Mouse (Mus musculus): Measurements from ENCODE around the gene Slc25a5. TPM values are rescaled to one million over a fixed set of nuclear protein-coding genes. Genes with fewer than 3 reads are reported as not detected.

Gene Slc25a5
- polyA plus RNA-seq, 1 experiment from 2014 or later = 1,122 TPM

DNA sequence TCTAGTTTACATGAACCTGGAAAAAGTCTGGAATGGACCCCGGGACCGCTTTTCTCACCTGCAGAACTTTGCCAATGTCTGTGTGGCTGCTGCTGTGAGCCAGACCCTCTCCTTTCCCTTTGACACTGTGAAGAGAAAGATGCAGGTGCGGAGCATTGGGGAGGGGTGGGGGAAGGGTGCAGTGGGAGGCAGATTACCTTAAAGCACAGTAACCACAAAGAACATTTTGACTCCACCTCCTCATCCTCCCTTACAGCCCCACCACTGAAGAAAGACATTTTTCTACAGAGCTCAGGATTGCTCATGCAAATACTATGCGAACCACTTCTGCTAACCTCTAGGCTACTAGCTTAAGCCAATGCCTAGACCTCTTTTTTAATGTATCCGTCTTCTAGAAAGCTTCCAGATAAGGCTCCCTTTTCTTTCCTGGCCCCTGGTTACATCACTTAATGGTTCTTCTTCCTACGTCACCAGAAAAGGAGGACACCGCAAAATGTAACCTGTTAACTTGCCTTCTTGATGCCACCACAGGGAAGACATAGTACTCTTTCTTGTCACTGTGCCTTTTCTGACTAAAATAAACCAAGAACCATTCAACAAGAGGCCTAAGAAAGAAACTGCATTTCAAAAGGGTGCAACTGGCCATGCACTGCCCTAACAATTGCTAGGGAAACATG, 37.5 kb upstream of the Slc25a5 start:
- WGBS = 71% methylated on average over 7 of the region's 7 CpGs
- Histone ChIP-seq H3K9ac (ENCODE audit: low read length) (no peak overlapping the region), H3K36me3 (ENCODE audit: control insufficient read depth, insufficient read depth, low read length) (no peaks in the 10 kb centered on the region), H3K27me3 (ENCODE audit: control insufficient read depth, insufficient read depth, low read length) (no peaks in the 10 kb centered on the region), H3K4me2 (replicated peaks; ENCODE audit: low read depth) (no peak overlapping the region), H3K4me3 (ENCODE audit: low read depth, low read length) (no peak overlapping the region), H3K9me3 (ENCODE audit: control insufficient read depth, low read length) (no peaks in the 10 kb centered on the region), H3K4me1 (replicated peaks; ENCODE audit: control insufficient read depth, insufficient read depth) (no peaks in the 10 kb centered on the region), H3K27ac (replicated peaks) (no peak overlapping the region)
- no peak for DNase-seq (ENCODE audit: low spot score)
- no peak for ATAC-seq (ENCODE audit: low FRiP score, low TSS enrichment)
- TF ChIP-seq EP300 (optimal IDR thresholded peaks at IDR 0.05) (no peak), CTCF (IDR thresholded peaks at IDR 0.05; ENCODE audit: low read depth) (no peak)

DNA sequence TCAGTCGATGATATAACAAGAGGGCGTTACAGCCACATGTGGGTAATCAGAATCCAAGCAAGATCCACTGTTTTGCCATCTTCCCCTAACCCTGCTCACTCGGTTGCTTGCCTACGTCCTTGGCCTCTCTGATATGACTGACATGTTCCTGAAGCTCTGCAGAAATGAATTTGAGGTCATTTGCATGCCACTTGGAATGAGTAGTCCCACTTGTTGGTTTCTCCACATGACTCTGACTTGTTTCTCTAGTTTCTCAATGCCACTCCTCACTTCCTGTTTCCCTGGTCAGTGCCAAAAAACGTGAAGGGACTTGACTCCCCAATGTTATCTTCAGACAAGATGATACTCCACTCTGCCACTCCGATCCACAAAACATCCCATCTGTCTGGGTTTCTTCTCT, 36.9 kb upstream of the Slc25a5 start:
- H3K9me3 ChIP-seq (ENCODE audit: control insufficient read depth, low read length) = no peaks in the 10 kb centered on the region
- TF ChIP-seq CTCF (IDR thresholded peaks at IDR 0.05; ENCODE audit: low read depth) = no peak
- TF ChIP-seq EP300 (optimal IDR thresholded peaks at IDR 0.05) = no peak
- H3K36me3 ChIP-seq (ENCODE audit: control insufficient read depth, insufficient read depth, low read length) = no peaks in the 10 kb centered on the region
- H3K4me3 ChIP-seq (ENCODE audit: low read depth, low read length) = no peak overlapping the region
- ATAC-seq (ENCODE audit: low FRiP score, low TSS enrichment) (no peak), DNase-seq (ENCODE audit: low spot score) (no peak)
- H3K9ac ChIP-seq (ENCODE audit: low read length) = no peak overlapping the region
- no peak overlapping the region for H3K4me2 ChIP-seq (replicated peaks; ENCODE audit: low read depth)
- 60% methylated on average over 6 of the region's 6 CpGs for WGBS
- H3K4me1 ChIP-seq (replicated peaks; ENCODE audit: control insufficient read depth, insufficient read depth) = no peaks in the 10 kb centered on the region
- H3K27ac ChIP-seq (replicated peaks) = no peak overlapping the region
- no peaks in the 10 kb centered on the region for H3K27me3 ChIP-seq (ENCODE audit: control insufficient read depth, insufficient read depth, low read length)

- TF ChIP-seq CTCF (IDR thresholded peaks at IDR 0.05; ENCODE audit: low read depth) = peak; percentile 82
- TF ChIP-seq EP300 (optimal IDR thresholded peaks at IDR 0.05) = no peak
- Histone ChIP-seq H3K4me2 (replicated peaks; ENCODE audit: low read depth) (no peak overlapping the region), H3K27ac (replicated peaks) (no peak overlapping the region), H3K4me3 (ENCODE audit: low read depth, low read length) (no peak overlapping the region), H3K9ac (ENCODE audit: low read length) (no peak overlapping the region), H3K9me3 (ENCODE audit: control insufficient read depth, low read length) (no peaks in the 10 kb centered on the region), H3K27me3 (ENCODE audit: control insufficient read depth, insufficient read depth, low read length) (no peaks in the 10 kb centered on the region), H3K36me3 (ENCODE audit: control insufficient read depth, insufficient read depth, low read length) (no peaks in the 10 kb centered on the region), H3K4me1 (replicated peaks; ENCODE audit: control insufficient read depth, insufficient read depth) (no peaks in the 10 kb centered on the region)
- WGBS = 61% methylated on average over 6 of the region's 6 CpGs
- DNase-seq (ENCODE audit: low spot score) = peak; percentile 32
- ATAC-seq (ENCODE audit: low FRiP score, low TSS enrichment) = no peak
Measured at GRCm38 (mm10) chrX:36760946-36761635, 34.4 kb upstream of the Slc25a5 start.

- Histone ChIP-seq H3K4me2 (replicated peaks; ENCODE audit: low read depth) (no peak overlapping the region), H3K27me3 (ENCODE audit: control insufficient read depth, insufficient read depth, low read length) (no peaks in the 10 kb centered on the region), H3K27ac (replicated peaks) (no peak overlapping the region), H3K9me3 (ENCODE audit: control insufficient read depth, low read length) (no peaks in the 10 kb centered on the region), H3K36me3 (ENCODE audit: control insufficient read depth, insufficient read depth, low read length) (no peaks in the 10 kb centered on the region), H3K9ac (ENCODE audit: low read length) (no peak overlapping the region), H3K4me3 (ENCODE audit: low read depth, low read length) (no peak overlapping the region), H3K4me1 (replicated peaks; ENCODE audit: control insufficient read depth, insufficient read depth) (no peaks in the 10 kb centered on the region)
- TF ChIP-seq EP300 (optimal IDR thresholded peaks at IDR 0.05) (no peak), CTCF (IDR thresholded peaks at IDR 0.05; ENCODE audit: low read depth) (no peak)
- peak; percentile 84 for ATAC-seq (ENCODE audit: low FRiP score, low TSS enrichment)
- peak; percentile 49 for DNase-seq (ENCODE audit: low spot score)
- 63% methylated on average over 5 of the region's 5 CpGs for WGBS
Measured at GRCm38 (mm10) chrX:36762289-36762688, 33.2 kb upstream of the Slc25a5 start.

DNA sequence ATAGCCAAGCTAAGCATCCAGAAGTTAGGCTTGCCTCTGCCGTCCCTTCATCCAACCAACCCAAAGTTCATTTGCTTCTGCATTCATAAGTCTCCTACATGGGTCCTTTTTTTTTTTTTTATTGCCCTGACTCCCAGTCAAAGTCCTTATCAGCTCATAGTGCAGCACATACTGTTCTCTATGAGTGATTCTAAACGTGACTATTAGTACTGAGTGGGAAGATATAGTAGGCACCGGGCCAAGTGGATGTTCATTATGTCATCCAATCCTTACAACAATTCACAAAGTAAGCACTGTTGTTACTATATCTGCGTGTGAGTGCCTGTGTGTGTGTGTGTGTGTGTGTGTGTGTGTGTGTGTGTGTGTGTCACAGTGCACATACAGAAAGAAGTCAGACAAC, 32.6 kb upstream of the Slc25a5 start:
- WGBS = 50% methylated on average over 4 of the region's 4 CpGs
- TF ChIP-seq CTCF (IDR thresholded peaks at IDR 0.05; ENCODE audit: low read depth) (no peak), EP300 (optimal IDR thresholded peaks at IDR 0.05) (no peak)
- Histone ChIP-seq H3K4me2 (replicated peaks; ENCODE audit: low read depth) (no peak overlapping the region), H3K4me3 (ENCODE audit: low read depth, low read length) (no peak overlapping the region), H3K36me3 (ENCODE audit: control insufficient read depth, insufficient read depth, low read length) (no peaks in the 10 kb centered on the region), H3K9ac (ENCODE audit: low read length) (no peak overlapping the region), H3K9me3 (ENCODE audit: control insufficient read depth, low read length) (no peaks in the 10 kb centered on the region), H3K27ac (replicated peaks) (no peak overlapping the region), H3K27me3 (ENCODE audit: control insufficient read depth, insufficient read depth, low read length) (no peaks in the 10 kb centered on the region), H3K4me1 (replicated peaks; ENCODE audit: control insufficient read depth, insufficient read depth) (no peaks in the 10 kb centered on the region)
- ATAC-seq (ENCODE audit: low FRiP score, low TSS enrichment) = peak; percentile 75
- peak; percentile 30 for DNase-seq (ENCODE audit: low spot score)

GRCm38 (mm10) chrX:36763298-36763933, 32.0 kb upstream of the Slc25a5 start:
- Histone ChIP-seq H3K27me3 (ENCODE audit: control insufficient read depth, insufficient read depth, low read length) (no peaks in the 10 kb centered on the region), H3K27ac (replicated peaks) (no peak overlapping the region), H3K4me1 (replicated peaks; ENCODE audit: control insufficient read depth, insufficient read depth) (no peaks in the 10 kb centered on the region), H3K9ac (ENCODE audit: low read length) (no peak overlapping the region), H3K36me3 (ENCODE audit: control insufficient read depth, insufficient read depth, low read length) (no peaks in the 10 kb centered on the region), H3K4me3 (ENCODE audit: low read depth, low read length) (no peak overlapping the region), H3K4me2 (replicated peaks; ENCODE audit: low read depth) (no peak overlapping the region), H3K9me3 (ENCODE audit: control insufficient read depth, low read length) (no peaks in the 10 kb centered on the region)
- ATAC-seq (ENCODE audit: low FRiP score, low TSS enrichment) (no peak), DNase-seq (ENCODE audit: low spot score) (no peak)
- no peak for TF ChIP-seq EP300 (optimal IDR thresholded peaks at IDR 0.05)
- no peak for TF ChIP-seq CTCF (IDR thresholded peaks at IDR 0.05; ENCODE audit: low read depth)
- 49% methylated on average over 11 of the region's 11 CpGs for WGBS

All from stomach, postnatal 0 days (tissue).